Mouse (Mus musculus): ENCODE results near the gene Kcnk18. TPM values are rescaled to one million over a fixed set of nuclear protein-coding genes. Genes with fewer than 3 reads are reported as not detected.

The Kcnk18 gene
- polyA plus RNA-seq, 1 experiment from 2014 or later = not detected

GRCm38 (mm10) chr19:59241987-59242386, 23.0 kb downstream of the Kcnk18 start:
- Histone ChIP-seq H3K9me3 (replicated peaks; ENCODE audit: control insufficient read depth, low read length) (no peaks in the 10 kb centered on the region), H3K27me3 (ENCODE audit: control insufficient read depth, insufficient read depth, low read length) (no peaks in the 10 kb centered on the region), H3K4me3 (replicated peaks; ENCODE audit: low read length) (no peak overlapping the region), H3K4me1 (ENCODE audit: control insufficient read depth, insufficient read depth, low read length) (no peaks in the 10 kb centered on the region), H3K9ac (ENCODE audit: low read length) (no peak overlapping the region), H3K36me3 (ENCODE audit: control insufficient read depth, insufficient read depth, low read length) (no peaks in the 10 kb centered on the region), H3K4me2 (ENCODE audit: low read depth, low read length) (no peak overlapping the region), H3K27ac (ENCODE audit: low read length) (no peak overlapping the region)
- no peak for ATAC-seq (ENCODE audit: insufficient read depth, low FRiP score)
- WGBS = 85% methylated on average over 4 of the region's 4 CpGs

GRCm38 (mm10) chr19:59243057-59243456, 24.0 kb downstream of the Kcnk18 start:
- no peak for ATAC-seq (ENCODE audit: insufficient read depth, low FRiP score)
- H3K36me3 ChIP-seq (ENCODE audit: control insufficient read depth, insufficient read depth, low read length) = no peaks in the 10 kb centered on the region
- no peaks in the 10 kb centered on the region for H3K4me1 ChIP-seq (ENCODE audit: control insufficient read depth, insufficient read depth, low read length)
- 77% methylated on average over 2 of the region's 2 CpGs for WGBS
- no peak overlapping the region for H3K4me2 ChIP-seq (ENCODE audit: low read depth, low read length)
- H3K9ac ChIP-seq (ENCODE audit: low read length) = no peak overlapping the region
- no peaks in the 10 kb centered on the region for H3K27me3 ChIP-seq (ENCODE audit: control insufficient read depth, insufficient read depth, low read length)
- H3K9me3 ChIP-seq (replicated peaks; ENCODE audit: control insufficient read depth, low read length) = no peaks in the 10 kb centered on the region
- no peak overlapping the region for H3K4me3 ChIP-seq (replicated peaks; ENCODE audit: low read length)
- H3K27ac ChIP-seq (ENCODE audit: low read length) = no peak overlapping the region

- Histone ChIP-seq H3K4me2 (ENCODE audit: low read depth, low read length) (no peak overlapping the region), H3K4me1 (ENCODE audit: control insufficient read depth, insufficient read depth, low read length) (no peaks in the 10 kb centered on the region), H3K9ac (ENCODE audit: low read length) (no peak overlapping the region), H3K9me3 (replicated peaks; ENCODE audit: control insufficient read depth, low read length) (no peaks in the 10 kb centered on the region), H3K4me3 (replicated peaks; ENCODE audit: low read length) (no peak overlapping the region), H3K36me3 (ENCODE audit: control insufficient read depth, insufficient read depth, low read length) (no peaks in the 10 kb centered on the region), H3K27me3 (ENCODE audit: control insufficient read depth, insufficient read depth, low read length) (no peaks in the 10 kb centered on the region), H3K27ac (ENCODE audit: low read length) (no peak overlapping the region)
- no peak for ATAC-seq (ENCODE audit: insufficient read depth, low FRiP score)
- WGBS = 84% methylated on average over 4 of the region's 4 CpGs
Measured at GRCm38 (mm10) chr19:59248144-59248543, 29.1 kb downstream of the Kcnk18 start.

- H3K27ac ChIP-seq (ENCODE audit: low read length) = no peak overlapping the region
- no peak overlapping the region for H3K9ac ChIP-seq (ENCODE audit: low read length)
- no peaks in the 10 kb centered on the region for H3K4me1 ChIP-seq (ENCODE audit: control insufficient read depth, insufficient read depth, low read length)
- H3K27me3 ChIP-seq (ENCODE audit: control insufficient read depth, insufficient read depth, low read length) = no peaks in the 10 kb centered on the region
- H3K36me3 ChIP-seq (ENCODE audit: control insufficient read depth, insufficient read depth, low read length) = no peaks in the 10 kb centered on the region
- no peaks in the 10 kb centered on the region for H3K9me3 ChIP-seq (replicated peaks; ENCODE audit: control insufficient read depth, low read length)
- H3K4me3 ChIP-seq (replicated peaks; ENCODE audit: low read length) = no peak overlapping the region
- WGBS = 71% methylated on average over 11 of the region's 11 CpGs
- no peak overlapping the region for H3K4me2 ChIP-seq (ENCODE audit: low read depth, low read length)
- no peak for ATAC-seq (ENCODE audit: insufficient read depth, low FRiP score)
Measured at GRCm38 (mm10) chr19:59248553-59249286, 29.7 kb downstream of the Kcnk18 start.

- H3K27me3 ChIP-seq (ENCODE audit: control insufficient read depth, insufficient read depth, low read length) = no peaks in the 10 kb centered on the region
- no peak overlapping the region for H3K4me3 ChIP-seq (replicated peaks; ENCODE audit: low read length)
- no peak overlapping the region for H3K9ac ChIP-seq (ENCODE audit: low read length)
- 61% methylated on average over 2 of the region's 2 CpGs for WGBS
- H3K36me3 ChIP-seq (ENCODE audit: control insufficient read depth, insufficient read depth, low read length) = no peaks in the 10 kb centered on the region
- peaks cover 6% of the 10 kb centered on the region; the same call in 1 of the 2 replicates for H3K9me3 ChIP-seq (replicated peaks; ENCODE audit: control insufficient read depth, low read length)
- H3K4me1 ChIP-seq (ENCODE audit: control insufficient read depth, insufficient read depth, low read length) = no peaks in the 10 kb centered on the region
- H3K4me2 ChIP-seq (ENCODE audit: low read depth, low read length) = no peak overlapping the region
- H3K27ac ChIP-seq (ENCODE audit: low read length) = no peak overlapping the region
- no peak for ATAC-seq (ENCODE audit: insufficient read depth, low FRiP score)
Measured at GRCm38 (mm10) chr19:59252651-59253050, 33.6 kb downstream of the Kcnk18 start.

- H3K9ac ChIP-seq (ENCODE audit: low read length) = no peak overlapping the region
- no peak for ATAC-seq (ENCODE audit: insufficient read depth, low FRiP score)
- peaks cover 6% of the 10 kb centered on the region; the same call in 1 of the 2 replicates for H3K9me3 ChIP-seq (replicated peaks; ENCODE audit: control insufficient read depth, low read length)
- WGBS = 45% methylated on average over 5 of the region's 5 CpGs
- no peaks in the 10 kb centered on the region for H3K4me1 ChIP-seq (ENCODE audit: control insufficient read depth, insufficient read depth, low read length)
- H3K4me2 ChIP-seq (ENCODE audit: low read depth, low read length) = no peak overlapping the region
- H3K36me3 ChIP-seq (ENCODE audit: control insufficient read depth, insufficient read depth, low read length) = no peaks in the 10 kb centered on the region
- no peak overlapping the region for H3K27ac ChIP-seq (ENCODE audit: low read length)
- peaks cover 3% of the 10 kb centered on the region; the same call in 1 of the 2 replicates for H3K27me3 ChIP-seq (ENCODE audit: control insufficient read depth, insufficient read depth, low read length)
- no peak overlapping the region for H3K4me3 ChIP-seq (replicated peaks; ENCODE audit: low read length)
Measured at GRCm38 (mm10) chr19:59259633-59260032, 40.6 kb downstream of the Kcnk18 start.

GRCm38 (mm10) chr19:59260718-59261442, 41.9 kb downstream of the Kcnk18 start, which contains the start of gene Slc18a2:
Gene Slc18a2, plus strand, starts transcription at chr19:59260896.
- peaks cover 3% of the 10 kb centered on the region; the same call in 1 of the 2 replicates for H3K27me3 ChIP-seq (ENCODE audit: control insufficient read depth, insufficient read depth, low read length)
- H3K4me3 ChIP-seq (replicated peaks; ENCODE audit: low read length) = peak within 1 kb of the TSS; percentile 47
- 1% methylated on average over 54 of the region's 55 CpGs for WGBS
- ATAC-seq (ENCODE audit: insufficient read depth, low FRiP score) = peak; percentile 77; the same call in 1 of the 2 replicates
- H3K27ac ChIP-seq (ENCODE audit: low read length) = no peak within 1 kb of the TSS
- H3K9me3 ChIP-seq (replicated peaks; ENCODE audit: control insufficient read depth, low read length) = peaks cover 6% of the 10 kb centered on the region; the same call in 1 of the 2 replicates
- no peaks in the 10 kb centered on the region for H3K4me1 ChIP-seq (ENCODE audit: control insufficient read depth, insufficient read depth, low read length)
- peak within 1 kb of the TSS; percentile 59 for H3K9ac ChIP-seq (ENCODE audit: low read length)
- no peaks in the 10 kb centered on the region for H3K36me3 ChIP-seq (ENCODE audit: control insufficient read depth, insufficient read depth, low read length)
- H3K4me2 ChIP-seq (ENCODE audit: low read depth, low read length) = peak within 1 kb of the TSS; percentile 65

GRCm38 (mm10) chr19:59261604-59262003, 42.6 kb downstream of the Kcnk18 start:
- H3K27ac ChIP-seq (ENCODE audit: low read length) = no peak overlapping the region
- peak overlapping the region; percentile 65 for H3K4me2 ChIP-seq (ENCODE audit: low read depth, low read length)
- H3K9ac ChIP-seq (ENCODE audit: low read length) = no peak overlapping the region
- WGBS = 46% methylated on average over 7 of the region's 7 CpGs
- peaks cover 6% of the 10 kb centered on the region; the same call in 1 of the 2 replicates for H3K9me3 ChIP-seq (replicated peaks; ENCODE audit: control insufficient read depth, low read length)
- H3K36me3 ChIP-seq (ENCODE audit: control insufficient read depth, insufficient read depth, low read length) = no peaks in the 10 kb centered on the region
- ATAC-seq (ENCODE audit: insufficient read depth, low FRiP score) = no peak
- peaks cover 3% of the 10 kb centered on the region; the same call in 1 of the 2 replicates for H3K27me3 ChIP-seq (ENCODE audit: control insufficient read depth, insufficient read depth, low read length)
- H3K4me1 ChIP-seq (ENCODE audit: control insufficient read depth, insufficient read depth, low read length) = no peaks in the 10 kb centered on the region
- peak overlapping the region; percentile 47; the same call in 1 of the 2 replicates for H3K4me3 ChIP-seq (replicated peaks; ENCODE audit: low read length)

- peaks cover 3% of the 10 kb centered on the region; the same call in 1 of the 2 replicates for H3K27me3 ChIP-seq (ENCODE audit: control insufficient read depth, insufficient read depth, low read length)
- H3K9me3 ChIP-seq (replicated peaks; ENCODE audit: control insufficient read depth, low read length) = no peaks in the 10 kb centered on the region
- peaks cover 5% of the 10 kb centered on the region; the same call in 1 of the 2 replicates for H3K4me1 ChIP-seq (ENCODE audit: control insufficient read depth, insufficient read depth, low read length)
- no peak overlapping the region for H3K27ac ChIP-seq (ENCODE audit: low read length)
- WGBS = 82% methylated on average over 9 of the region's 9 CpGs
- no peak overlapping the region for H3K4me2 ChIP-seq (ENCODE audit: low read depth, low read length)
- no peak overlapping the region for H3K4me3 ChIP-seq (replicated peaks; ENCODE audit: low read length)
- H3K36me3 ChIP-seq (ENCODE audit: control insufficient read depth, insufficient read depth, low read length) = no peaks in the 10 kb centered on the region
- no peak for ATAC-seq (ENCODE audit: insufficient read depth, low FRiP score)
- no peak overlapping the region for H3K9ac ChIP-seq (ENCODE audit: low read length)
Measured at GRCm38 (mm10) chr19:59263171-59263570, 44.2 kb downstream of the Kcnk18 start.
